Mouse (Mus musculus): Measurements from ENCODE around the gene Ninj2.
A peak's percentile ranks its signal among the peaks of the same experiment; 100 is the strongest.

Ninj2 gene

DNA sequence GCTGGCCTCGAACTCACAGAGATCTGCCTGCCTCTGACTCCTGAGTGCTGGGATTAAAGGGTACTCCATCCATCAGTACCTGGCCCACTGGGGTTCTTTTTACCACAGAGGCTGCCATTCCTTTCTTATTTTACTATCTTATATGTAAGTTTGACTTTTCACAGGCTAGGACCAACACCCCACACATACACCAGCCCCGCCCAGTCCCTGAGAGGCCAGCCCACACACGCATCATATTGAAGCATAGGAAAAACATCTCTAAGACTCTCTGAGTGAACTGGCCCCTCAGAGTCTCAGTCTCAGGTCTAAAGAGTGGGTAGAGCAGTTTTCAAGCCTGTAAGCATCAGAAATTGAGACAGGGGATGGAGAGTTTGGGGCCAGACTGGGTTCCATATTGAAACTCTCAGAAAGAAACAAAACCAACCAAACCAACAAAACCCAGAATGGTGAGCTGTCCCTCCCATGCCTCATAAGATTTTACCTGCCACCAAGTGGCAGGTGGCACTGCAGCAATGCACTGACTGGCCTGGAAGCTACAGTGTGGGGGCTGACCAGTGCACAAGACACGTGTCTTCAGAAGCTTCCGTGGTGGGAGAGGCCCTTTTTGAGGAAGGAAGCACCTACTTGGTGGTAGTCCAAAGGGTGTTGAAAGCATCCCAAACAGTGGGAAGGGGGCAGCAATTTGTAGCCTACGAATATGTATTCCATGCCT lies 86.0 kb downstream of the Ninj2 start:
- DNase-seq (ENCODE audit: low spot score in 2 of 2) = no peak

DNA sequence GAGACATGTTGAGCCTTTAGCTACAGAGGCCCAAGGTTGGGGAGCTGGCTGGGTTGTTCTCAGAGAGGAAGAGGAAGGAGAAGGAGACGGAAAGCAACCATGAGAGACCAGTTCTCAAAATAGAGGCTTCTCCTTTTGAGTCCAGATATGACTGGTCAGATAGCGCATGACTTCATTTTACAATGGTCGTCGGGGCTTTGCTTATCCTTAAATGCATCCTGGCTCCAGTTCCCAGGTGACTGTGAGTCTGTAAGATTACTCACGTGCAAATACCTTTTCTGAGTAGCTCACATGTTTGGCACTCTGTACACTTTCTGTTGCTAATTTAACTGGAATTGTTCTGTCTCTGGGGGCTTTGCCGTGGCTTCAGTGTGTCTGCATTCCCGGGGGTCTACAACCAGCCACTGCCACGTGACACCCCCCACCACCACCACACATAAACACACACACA lies 86.6 kb downstream of the Ninj2 start:
- DNase-seq (ENCODE audit: low spot score in 2 of 2) = no peak

- no peak for DNase-seq (ENCODE audit: low spot score in 2 of 2)
Measured at GRCm38 (mm10) chr6:120180492-120180891, 87.3 kb downstream of the Ninj2 start.

GRCm38 (mm10) chr6:120182160-120182559 lies 89.0 kb downstream of the Ninj2 start:
- DNase-seq (ENCODE audit: low spot score in 2 of 2) = no peak

DNA sequence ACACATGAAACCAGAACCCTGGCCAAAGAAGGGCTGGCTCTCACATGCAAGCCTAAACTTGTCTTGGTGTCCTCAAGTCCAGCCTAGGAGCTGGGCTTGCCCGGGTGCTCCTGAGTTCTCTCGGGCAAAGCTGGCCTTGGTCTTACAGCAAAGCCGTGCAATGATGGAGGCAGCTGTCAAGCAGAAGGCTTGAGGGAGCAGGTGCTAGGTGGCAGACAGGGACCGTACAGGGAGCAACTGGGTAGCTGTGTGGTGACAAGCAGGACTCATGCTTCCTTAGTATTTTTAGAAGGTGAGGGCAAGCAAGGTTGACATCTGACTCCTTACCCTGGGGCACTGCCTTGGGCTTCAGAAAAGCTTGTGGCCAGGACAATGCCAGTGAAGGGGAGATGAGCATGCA lies 90.6 kb downstream of the Ninj2 start:
- no peak for DNase-seq (ENCODE audit: low spot score in 2 of 2)

GRCm38 (mm10) chr6:120185012-120185730 lies 92.0 kb downstream of the Ninj2 start:
- DNase-seq (ENCODE audit: low spot score in 2 of 2) = no peak

GRCm38 (mm10) chr6:120185756-120186155 lies 92.6 kb downstream of the Ninj2 start:
- no peak for DNase-seq (ENCODE audit: low spot score in 2 of 2)

GRCm38 (mm10) chr6:120186594-120186993 lies 93.4 kb downstream of the Ninj2 start:
- DNase-seq (ENCODE audit: low spot score in 2 of 2) = no peak

GRCm38 (mm10) chr6:120187587-120188176 lies 94.5 kb downstream of the Ninj2 start:
- DNase-seq (ENCODE audit: low spot score in 2 of 2) = no peak

- DNase-seq (ENCODE audit: low spot score in 2 of 2) = peak in 1 of 2 experiments; percentile 36
Measured at GRCm38 (mm10) chr6:120188376-120189235, 95.5 kb downstream of the Ninj2 start.

DNA sequence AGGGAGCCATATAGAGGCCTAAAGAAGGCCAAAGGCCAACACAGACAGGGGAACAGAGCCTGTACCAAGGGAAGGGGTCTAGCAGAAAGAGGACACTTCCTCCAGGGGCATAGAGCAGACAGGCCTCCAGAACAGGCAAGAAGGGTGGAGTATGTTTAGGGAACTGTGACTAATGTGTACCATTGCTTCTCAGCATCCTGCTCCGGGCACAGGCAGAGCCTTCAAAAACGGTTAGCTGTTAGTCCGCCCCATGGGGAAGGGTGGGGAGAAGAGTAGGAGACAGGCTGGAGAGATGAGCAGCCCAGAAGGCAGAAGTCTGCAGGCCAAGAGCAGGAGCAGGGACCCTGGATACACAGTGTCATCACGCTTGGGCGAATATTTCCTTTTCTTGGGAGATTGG lies 96.1 kb downstream of the Ninj2 start:
- no peak for DNase-seq (ENCODE audit: low spot score in 2 of 2)

DNA sequence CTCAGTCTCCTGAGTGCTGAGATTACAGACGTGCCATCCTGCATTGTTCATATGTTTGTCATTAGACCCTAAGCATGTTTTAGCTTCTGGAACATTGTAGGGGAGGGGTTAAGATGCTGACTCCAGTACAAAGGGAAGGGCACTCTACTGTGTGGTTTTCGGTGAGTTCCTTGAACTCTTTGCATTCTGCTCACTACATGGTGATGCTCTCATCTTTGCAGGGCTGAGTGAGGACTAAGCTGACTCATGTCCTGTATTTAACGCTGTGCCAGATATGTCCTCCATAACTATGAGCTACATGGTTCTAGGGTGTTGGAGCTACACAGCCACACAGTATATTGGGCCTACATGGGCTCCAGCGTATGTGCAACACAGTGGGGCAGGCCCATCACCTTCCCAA lies 97.2 kb downstream of the Ninj2 start:
- no peak for DNase-seq (ENCODE audit: low spot score in 2 of 2)

DNA sequence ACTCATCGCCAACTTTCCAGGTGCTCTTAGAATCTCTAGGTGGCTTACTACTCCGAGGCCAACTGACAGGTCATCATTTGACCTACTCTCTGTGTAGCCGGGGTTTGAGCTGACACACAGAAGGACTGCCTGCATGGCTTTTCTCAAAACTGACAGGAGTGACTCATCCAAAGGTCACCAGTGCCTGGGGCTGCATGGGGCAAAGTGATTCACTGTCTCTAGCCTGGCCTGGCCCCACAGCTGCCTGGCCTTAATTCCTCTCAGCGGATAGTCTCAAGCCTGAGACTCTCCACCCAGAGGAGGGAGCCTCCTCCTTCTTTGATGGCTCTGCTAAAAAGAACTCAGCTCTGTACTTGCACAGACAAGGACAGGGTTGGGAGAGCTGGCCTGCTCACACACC lies 97.8 kb downstream of the Ninj2 start:
- DNase-seq (ENCODE audit: low spot score in 2 of 2) = peak in 1 of 2 experiments; percentile 57

DNA sequence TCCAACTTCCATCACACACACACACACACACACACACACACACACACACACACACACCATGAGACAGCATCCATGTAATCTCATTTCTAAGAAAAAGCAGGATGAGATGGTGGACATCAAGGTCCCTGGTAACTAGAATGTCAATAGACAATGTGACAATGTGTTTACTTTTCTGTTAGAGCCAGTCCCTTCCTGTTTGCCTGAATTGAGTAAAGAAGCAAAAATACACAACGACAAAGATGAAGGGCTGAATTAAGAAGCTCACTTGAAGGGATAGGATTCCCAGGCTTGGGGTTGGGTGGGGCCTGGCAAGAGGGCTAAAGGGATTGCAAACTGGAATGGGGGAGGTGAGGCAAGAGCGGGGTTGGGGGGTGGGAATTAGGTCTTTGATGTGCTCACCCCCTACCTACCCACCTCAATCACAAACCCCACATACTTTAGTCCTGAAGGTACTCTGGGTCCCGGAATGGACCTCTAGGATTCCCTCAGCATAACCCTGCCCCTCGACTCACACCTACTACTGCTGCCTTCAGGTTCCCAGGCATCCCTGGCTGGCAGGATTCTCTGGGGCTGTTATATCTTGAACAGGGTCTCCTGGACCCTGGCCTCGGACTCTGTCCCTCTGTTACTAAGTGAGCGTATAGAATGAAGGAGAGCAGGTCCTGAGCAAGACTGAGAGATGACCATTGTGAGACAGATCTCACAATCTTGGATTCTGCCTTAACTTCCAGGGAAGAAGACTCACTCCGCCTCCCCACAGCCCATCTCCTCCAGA lies 98.4 kb downstream of the Ninj2 start:
- DNase-seq (ENCODE audit: low spot score in 2 of 2) = no peak

DNA sequence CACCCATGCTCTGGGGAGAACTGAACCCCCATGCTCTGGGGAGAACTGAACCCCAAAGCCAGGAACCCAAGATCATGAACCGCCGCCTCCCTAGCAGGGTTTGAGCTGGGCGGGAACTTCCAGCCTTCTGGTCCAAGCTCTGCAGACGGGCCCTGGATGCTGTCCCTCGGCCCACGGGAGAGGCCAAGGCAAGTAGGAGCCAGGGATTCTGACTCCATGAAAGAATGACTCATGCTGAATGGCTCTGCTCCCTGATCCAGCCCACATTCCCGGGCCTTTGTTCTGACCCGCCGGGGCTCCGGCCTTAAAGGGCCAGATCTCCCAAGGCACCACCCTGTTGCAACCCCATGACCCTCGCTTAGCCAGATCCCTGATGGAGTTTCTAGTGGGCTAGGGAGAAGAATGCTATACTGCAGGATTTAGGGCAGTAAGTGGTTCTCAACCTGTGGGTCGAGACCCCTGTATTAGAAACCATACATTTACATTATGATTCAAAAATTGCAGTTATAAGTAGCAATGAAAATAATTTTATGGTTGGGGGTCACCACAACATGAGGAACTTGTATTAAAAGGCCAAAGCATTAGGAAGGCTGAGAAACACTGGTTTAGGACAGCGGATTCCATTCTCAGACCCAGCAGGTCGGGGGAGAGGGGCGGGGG lies 99.2 kb downstream of the Ninj2 start:
- DNase-seq (ENCODE audit: low spot score in 2 of 2) = peak; percentile 67 to 83

- peak; percentile 78 to 84 for DNase-seq (ENCODE audit: low spot score in 2 of 2)
Measured at GRCm38 (mm10) chr6:120193174-120193573, 100.0 kb downstream of the Ninj2 start.

DNA sequence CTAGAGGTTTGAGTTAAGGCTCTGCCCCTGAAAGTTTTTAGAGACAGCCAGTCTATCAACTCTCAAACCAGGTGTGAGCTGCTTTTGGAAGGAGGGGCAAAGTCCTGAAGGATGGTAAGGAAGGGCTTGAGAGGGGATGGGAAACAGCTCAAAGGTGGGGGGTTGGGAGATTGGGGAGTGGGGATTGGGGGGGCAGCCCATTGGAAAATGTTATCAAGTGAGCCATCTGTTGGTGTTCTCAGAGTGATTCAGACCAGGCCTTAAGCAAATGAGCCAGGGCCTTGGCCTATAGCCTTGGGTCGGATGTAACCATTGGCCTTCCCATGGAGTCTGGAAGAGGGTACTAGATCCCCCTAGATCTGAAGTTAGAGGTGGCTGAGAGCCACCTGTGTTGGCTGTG lies 100.6 kb downstream of the Ninj2 start:
- no peak for DNase-seq (ENCODE audit: low spot score in 2 of 2)

GRCm38 (mm10) chr6:120194305-120194704 lies 101.2 kb downstream of the Ninj2 start:
- DNase-seq (ENCODE audit: low spot score in 2 of 2) = no peak

- peak; percentile 63 to 70 for DNase-seq (ENCODE audit: low spot score in 2 of 2)
Measured at GRCm38 (mm10) chr6:120194963-120195362, 101.8 kb downstream of the Ninj2 start.

GRCm38 (mm10) chr6:120196837-120197236 lies 103.7 kb downstream of the Ninj2 start:
- DNase-seq (ENCODE audit: low spot score in 2 of 2) = no peak

GRCm38 (mm10) chr6:120197964-120198363 lies 104.8 kb downstream of the Ninj2 start:
- peak; percentile 64 to 74 for DNase-seq (ENCODE audit: low spot score in 2 of 2)
